Mouse (Mus musculus): ENCODE results near the gene Gm44511.
"Not testable (repeated sequence)": the region's sequence is repeated elsewhere in the genome, so short reads cannot be mapped to it uniquely, and the experiment has no call there.

- TF ChIP-seq ZNF384 (IDR thresholded peaks at IDR 0.05; ENCODE audit: low read depth, low read length): peak; percentile 86
- TF ChIP-seq CTCF (IDR thresholded peaks at IDR 0.05 in 2 of 3, conservative IDR thresholded peaks at IDR 0.05 in 1 of 3; ENCODE audit: control insufficient read depth in 1 of 3, insufficient read depth in 1 of 3, low read depth in 2 of 3, low read length in 3 of 3, poor library complexity in 1 of 3, severe bottlenecking in 1 of 3): peak; percentile 48 to 56 (median 53)
- TF ChIP-seq POLR2A (IDR thresholded peaks at IDR 0.05; ENCODE audit: control insufficient read depth in 1 of 2, insufficient read depth in 1 of 2, low read depth in 1 of 2, low read length in 2 of 2, poor library complexity in 1 of 2); CHD2 (IDR thresholded peaks at IDR 0.05; ENCODE audit: low read length): not testable (repeated sequence)
- peak; percentile 99 for TF ChIP-seq TBP (IDR thresholded peaks at IDR 0.05; ENCODE audit: low read depth, low read length)
These were observed 65.5 kb downstream of the Gm44511 start for GRCm38 (mm10) chr6:128760416-128761143.
